Mouse (Mus musculus): ENCODE measurements at regions not wholly inside any gene's neighbourhood (a gene's known extent, or its start where the extent isn't known, plus 50 kb on each side); places are given as distances from the start of the nearest gene placed in this dataset.

DNA sequence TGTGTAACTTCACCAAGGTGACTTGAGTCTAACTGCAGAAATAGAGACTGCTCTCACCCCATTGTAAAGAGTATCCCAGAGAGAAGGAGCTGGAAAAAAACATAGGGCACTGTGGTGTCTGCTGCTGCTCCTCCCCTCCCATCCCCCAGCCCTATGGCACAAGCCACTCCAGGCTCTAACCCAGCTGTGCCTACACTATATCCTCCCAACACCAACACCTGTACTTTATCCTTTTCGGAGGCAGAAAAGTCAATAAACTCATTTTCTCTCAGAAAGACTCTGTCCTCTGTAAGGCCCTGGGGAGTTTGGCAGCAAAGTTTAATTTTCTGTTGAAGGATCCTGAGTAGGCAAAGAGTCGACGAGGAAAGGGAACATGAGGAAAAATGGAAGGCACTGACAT, 617.3 kb upstream of the Cdh11 start:
- TF ChIP-seq USF1 (IDR thresholded peaks at IDR 0.05; ENCODE audit: low read depth): no peak
- no peak for TF ChIP-seq MAX (IDR thresholded peaks at IDR 0.05; ENCODE audit: low read depth)
- TF ChIP-seq REST (IDR thresholded peaks at IDR 0.05; ENCODE audit: insufficient read depth, insufficient read length): no peak
- TF ChIP-seq POLR2A (IDR thresholded peaks at IDR 0.05; ENCODE audit: insufficient read length, low read depth): no peak

Data from myocyte (in vitro differentiated cells).